Mouse (Mus musculus) CH12.LX (cell line): Measurements from ENCODE around the gene Ccdc58. TPM values are rescaled to one million over a fixed set of nuclear protein-coding genes. Genes with fewer than 3 reads are reported as not detected.
"Not testable (repeated sequence)": the region's sequence is repeated elsewhere in the genome, so short reads cannot be mapped to it uniquely, and the experiment has no call there.

Experiments
- DNase-seq: peaks from one replicate; pipeline ENCODE4 v3.0.0-alpha.2; 2013; ENCODE audit errors: extremely low read depth
- H3K27ac ChIP-seq: 2 replicates; pipeline ENCODE4 v1.5.1; 2012; ENCODE audit warnings: low read depth, mild to moderate bottlenecking, control low read depth, moderate library complexity; ENCODE audit not compliant: insufficient read depth
- H3K27me3 ChIP-seq: replicated peaks from 2 replicates; pipeline ENCODE3; 2012; ENCODE audit warnings: inconsistent platforms
- H3K36me3 ChIP-seq, 2 experiments: replicated peaks in 1 of 2; 2 replicates each; pipeline versions ENCODE3 to v1.6.1; 2012; ENCODE audit warnings: inconsistent platforms in 1 of 2, low read length in 1 of 2, mild to moderate bottlenecking in 1 of 2, mixed read lengths in 1 of 2, moderate library complexity in 1 of 2; ENCODE audit not compliant: control insufficient read depth in 1 of 2, insufficient read depth in 1 of 2
- H3K4me1 ChIP-seq, 2 experiments: 2 replicates each; pipeline ENCODE4 v1.6.1; 2012; ENCODE audit warnings: inconsistent platforms in 1 of 2, moderate library complexity in 1 of 2; ENCODE audit not compliant: insufficient read depth in 2 of 2, control insufficient read depth in 1 of 2
- H3K4me2 ChIP-seq: 2 replicates; pipeline ENCODE4 v1.6.1; 2012; ENCODE audit warnings: low read depth, mild to moderate bottlenecking, control low read depth; ENCODE audit not compliant: poor library complexity, insufficient read depth, severe bottlenecking
- H3K4me3 ChIP-seq, 3 experiments: fragments of 150-350 bp in 1 of 3; sonication (generic) in 1 of 3; replicated peaks in 1 of 3; 2 replicates each; pipeline versions ENCODE3 to v1.5.1; 2011 to 2012; ENCODE audit warnings: low read depth in 2 of 3, low read length in 2 of 3, mild to moderate bottlenecking in 2 of 3, moderate library complexity in 2 of 3, control low read depth in 1 of 3, improper control_type of control experiment in 1 of 3, inconsistent platforms in 1 of 3, mixed read lengths in 1 of 3; ENCODE audit not compliant: poor library complexity in 1 of 3
- H3K79me2 ChIP-seq: replicated peaks from 2 replicates; pipeline ENCODE4 v1.6.1; 2012; ENCODE audit warnings: mild to moderate bottlenecking, moderate library complexity; ENCODE audit not compliant: control insufficient read depth, poor library complexity, insufficient read depth, severe bottlenecking; ENCODE audit errors: extremely low read depth
- H3K9ac ChIP-seq: 2 replicates; pipeline ENCODE4 v1.6.1; 2012; ENCODE audit warnings: low read depth, mild to moderate bottlenecking, control low read depth, moderate library complexity; ENCODE audit not compliant: insufficient read depth
- H3K9me3 ChIP-seq: replicated peaks from 2 replicates; pipeline ENCODE3; 2012; ENCODE audit warnings: low read length, inconsistent platforms, mixed read lengths
- E2F4 ChIP-seq: IDR thresholded peaks from 2 replicates; pipeline ENCODE4 v1.6.1; 2011; ENCODE audit warnings: low read depth, low read length, improper control_type of control experiment; ENCODE audit not compliant: insufficient replicate concordance
- ELF1 ChIP-seq: IDR thresholded peaks from 2 replicates; pipeline ENCODE4 v1.6.1; 2014; ENCODE audit warnings: low read depth, mild to moderate bottlenecking, inconsistent platforms, low read length, improper control_type of control experiment
- ETS1 ChIP-seq: conservative IDR thresholded peaks from 2 replicates; pipeline ENCODE4 v1.6.1; 2012; ENCODE audit warnings: low read depth, mild to moderate bottlenecking, inconsistent platforms, low read length, improper control_type of control experiment, moderate library complexity
- HCFC1 ChIP-seq: IDR thresholded peaks from 2 replicates; pipeline ENCODE4 v1.6.1; 2012; ENCODE audit warnings: low read depth, mild to moderate bottlenecking, inconsistent platforms, low read length, improper control_type of control experiment
- JUND ChIP-seq: conservative IDR thresholded peaks from 2 replicates; pipeline ENCODE4 v1.6.1; 2011; ENCODE audit warnings: low read depth, low read length, improper control_type of control experiment
- MAFK ChIP-seq: IDR thresholded peaks from 2 replicates; pipeline ENCODE4 v1.6.1; 2011; ENCODE audit warnings: low read length, improper control_type of control experiment; ENCODE audit not compliant: insufficient replicate concordance
- MAX ChIP-seq: IDR thresholded peaks from 2 replicates; pipeline ENCODE4 v1.6.1; 2011; ENCODE audit warnings: low read length, improper control_type of control experiment
- MXI1 ChIP-seq: IDR thresholded peaks from 2 replicates; pipeline ENCODE4 v1.6.1; 2011; ENCODE audit warnings: mild to moderate bottlenecking, low read depth, low read length, improper control_type of control experiment
- NELFE ChIP-seq: IDR thresholded peaks from 2 replicates; pipeline ENCODE4 v1.6.1; 2011; ENCODE audit warnings: low read depth, low read length, improper control_type of control experiment
- PAX5 ChIP-seq: IDR thresholded peaks from 2 replicates; pipeline ENCODE4 v1.6.1; 2012; ENCODE audit warnings: low read length, inconsistent platforms, mixed read lengths
- POLR2AphosphoS2 ChIP-seq: IDR thresholded peaks from 2 replicates; pipeline ENCODE4 v1.6.1; 2011; ENCODE audit warnings: low read depth, low read length, improper control_type of control experiment
- RAD21 ChIP-seq: IDR thresholded peaks from 2 replicates; pipeline ENCODE4 v1.6.1; 2011; ENCODE audit warnings: low read depth, mild to moderate bottlenecking, low read length, improper control_type of control experiment, moderate library complexity
- RCOR1 ChIP-seq: conservative IDR thresholded peaks from 2 replicates; pipeline ENCODE4 v1.6.1; 2012; ENCODE audit warnings: low read depth, mild to moderate bottlenecking, inconsistent platforms, low read length, improper control_type of control experiment
- SIN3A ChIP-seq: IDR thresholded peaks from 2 replicates; pipeline ENCODE4 v1.6.1; 2012; ENCODE audit warnings: low read length, improper control_type of control experiment, inconsistent platforms
- SMC3 ChIP-seq: IDR thresholded peaks from 2 replicates; pipeline ENCODE4 v1.6.1; 2011; ENCODE audit warnings: low read depth, low read length, improper control_type of control experiment
- TBP ChIP-seq: conservative IDR thresholded peaks from 2 replicates; pipeline ENCODE4 v1.6.1; 2011; ENCODE audit warnings: low read depth, low read length, improper control_type of control experiment
- TCF12 ChIP-seq: IDR thresholded peaks from 2 replicates; pipeline ENCODE4 v1.6.1; 2014; ENCODE audit warnings: low read depth, mild to moderate bottlenecking, inconsistent platforms, low read length, improper control_type of control experiment
- UBTF ChIP-seq: IDR thresholded peaks from 2 replicates; pipeline ENCODE4 v1.6.1; 2012; ENCODE audit warnings: low read depth, mild to moderate bottlenecking, inconsistent platforms, low read length, improper control_type of control experiment, moderate library complexity
- USF2 ChIP-seq: conservative IDR thresholded peaks from 2 replicates; pipeline ENCODE4 v1.6.1; 2011; ENCODE audit warnings: low read depth, low read length, improper control_type of control experiment
- ZC3H11A ChIP-seq: IDR thresholded peaks from 2 replicates; pipeline ENCODE4 v1.6.1; 2012; ENCODE audit warnings: low read depth, mild to moderate bottlenecking, inconsistent platforms, low read length, improper control_type of control experiment
- ZKSCAN1 ChIP-seq: IDR thresholded peaks from 2 replicates; pipeline ENCODE4 v1.6.1; 2012; ENCODE audit warnings: low read depth, inconsistent platforms, low read length, improper control_type of control experiment, borderline replicate concordance
- dilution Hi-C: fragments of 300-500 bp; cut with MboI; formaldehyde crosslinking; loops from 2 replicates; pipeline ENCODE4 v1.14.3; 2020; ENCODE audit warnings: low sequenced_read_pairs; ENCODE audit not compliant: extremely low pct_unique_long_range_greater_than_20kb, extremely low pct_ligation_motif_present
- in situ Hi-C: fragments of 300-500 bp; cut with MboI; formaldehyde crosslinking; loops from 3 replicates; pipeline ENCODE4 v1.14.3; 2019; ENCODE audit warnings: low sequenced_read_pairs, low pct_ligation_motif_present, low pct_unique_long_range_greater_than_20kb, mixed read lengths
- polyA plus RNA-seq: library from polyadenylated mRNA; unstranded; fragments of >175 nt; gene quantifications from 2 replicates; pipeline ENCODE4 v1.2.1, GENCODE M21; 2012; ENCODE audit warnings: low read depth; ENCODE audit not compliant: insufficient read length
- total RNA-seq, 2 experiments: library from RNA; depleted of rRNA; stranded (reverse); fragments of 300-350 nt in 1 of 2; fragments of >200 nt in 1 of 2; gene quantifications; 2 replicates each; pipeline ENCODE4 v1.2.3; 2012 to 2014

Gene Ccdc58
- total and polyA plus RNA-seq, 3 experiments, result 188 to 545 (median 280) TPM

DNA sequence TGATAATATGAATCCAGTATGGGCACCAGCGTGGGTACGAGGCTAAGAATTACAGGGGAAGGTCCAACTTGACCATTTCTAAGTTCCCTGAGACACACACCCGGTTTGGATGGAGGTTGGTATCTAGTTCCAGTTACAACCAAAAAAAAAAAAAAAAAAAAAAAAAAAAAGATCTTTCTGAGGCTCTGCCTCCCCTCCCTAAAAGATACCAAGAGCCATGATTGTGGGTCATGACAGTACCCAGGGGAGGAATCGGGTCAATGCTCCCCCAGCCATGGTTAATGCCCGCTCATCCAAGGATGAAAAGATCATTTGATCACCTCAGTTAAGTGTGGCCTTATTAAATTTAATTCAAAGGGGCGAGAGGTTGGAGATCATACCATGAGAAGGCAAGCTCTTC, 44.3 kb downstream of the Ccdc58 start:
- DNase-seq, H3K4me2 ChIP-seq, in situ Hi-C loops, dilution Hi-C loops, H3K4me3 ChIP-seq, H3K4me1 ChIP-seq, H3K27me3 ChIP-seq, H3K36me3 ChIP-seq, H3K27ac ChIP-seq, H3K79me2 ChIP-seq, H3K9me3 ChIP-seq, H3K9ac ChIP-seq: not testable (repeated sequence)

DNA sequence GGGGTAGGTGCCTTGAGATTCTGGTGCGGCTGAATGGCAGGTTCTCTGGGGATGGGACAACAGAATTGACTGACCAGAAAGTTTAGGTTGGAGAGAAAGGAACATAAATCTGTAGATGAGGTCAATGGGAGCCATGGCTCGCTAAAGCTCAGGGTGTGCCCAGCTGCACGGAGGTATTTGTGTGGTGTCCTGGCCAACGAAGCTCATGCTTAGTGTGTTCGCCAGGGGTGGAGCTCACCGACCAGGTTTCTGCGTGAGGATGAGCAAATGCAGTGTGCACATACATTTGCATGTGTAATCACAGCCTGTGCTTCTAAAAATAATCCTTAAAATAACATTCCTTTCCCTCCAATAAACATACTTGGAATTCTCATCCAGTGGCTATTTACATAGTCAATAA, 56.6 kb downstream of the Ccdc58 start:
- Histone ChIP-seq H3K79me2 (no peaks in the 10 kb centered on the region), H3K4me3 (no peak overlapping the region), H3K9ac (no peak overlapping the region), H3K9me3 (no peaks in the 10 kb centered on the region), H3K27ac (no peak overlapping the region), H3K4me1 (no peaks in the 10 kb centered on the region), H3K36me3 (no peaks in the 10 kb centered on the region), H3K4me2 (no peak overlapping the region), H3K27me3 (no peaks in the 10 kb centered on the region)
- in situ Hi-C loops (no loop called here), dilution Hi-C loops (no loop called here)
- DNase-seq, result no peak
- no peak for TF ChIP-seq POLR2AphosphoS2
- TF ChIP-seq RAD21, result no peak
- TF ChIP-seq SIN3A, result no peak
- TF ChIP-seq E2F4, result no peak

DNA sequence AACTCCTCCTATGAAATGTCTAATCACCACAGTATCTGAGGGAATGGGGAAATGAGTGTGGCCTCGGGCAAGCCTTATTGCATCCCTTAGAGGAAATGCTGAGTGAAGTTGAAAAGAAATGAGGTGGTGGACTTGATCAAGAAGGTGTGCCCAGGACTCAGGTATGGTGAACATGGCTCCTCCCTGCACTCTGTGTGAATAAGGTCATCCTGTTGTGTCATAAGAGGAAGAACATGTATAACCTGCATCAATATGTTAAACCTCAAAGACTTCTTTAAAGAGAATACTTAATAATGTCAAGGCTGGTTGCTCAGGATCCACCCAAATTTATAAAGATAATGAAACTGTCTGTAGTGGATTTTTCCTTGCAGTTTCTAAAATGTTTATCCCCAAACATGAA, 59.7 kb downstream of the Ccdc58 start, which contains the start of gene Csta1:
Csta1 (minus strand) TSS at position 101 of the 400 bp plus-strand sequence.
- Histone ChIP-seq H3K27ac (no peak within 1 kb of the TSS), H3K4me1 (no peaks in the 10 kb centered on the region), H3K27me3 (no peaks in the 10 kb centered on the region), H3K9me3 (no peaks in the 10 kb centered on the region), H3K4me2 (no peak within 1 kb of the TSS), H3K9ac (no peak within 1 kb of the TSS), H3K79me2 (no peaks in the 10 kb centered on the region), H3K36me3 (no peaks in the 10 kb centered on the region), H3K4me3 (no peak within 1 kb of the TSS)
- DNase-seq, result no peak
- in situ Hi-C loops (no loop called here), dilution Hi-C loops (no loop called here)
- no peak for TF ChIP-seq NELFE

DNA sequence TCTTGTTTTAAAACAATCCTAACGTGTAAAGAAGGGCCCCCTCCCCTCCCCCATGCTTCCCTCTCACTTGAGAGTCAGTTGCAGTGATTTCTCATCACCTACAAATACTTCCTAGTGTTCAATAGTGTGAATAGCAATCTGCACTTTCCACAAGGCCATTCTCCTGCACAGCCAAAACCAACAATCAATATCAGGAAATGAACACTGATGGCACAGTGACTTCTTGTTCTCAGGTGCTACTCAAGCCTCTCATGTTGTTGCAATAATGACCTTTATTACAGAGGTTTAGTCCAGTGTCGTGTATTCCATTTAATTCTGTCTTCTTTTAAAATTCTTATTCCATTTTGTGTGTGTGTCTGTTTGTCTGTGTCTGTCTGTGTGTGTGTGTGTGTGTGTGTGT, 66.7 kb downstream of the Ccdc58 start:
- H3K27me3 ChIP-seq, result no peaks in the 10 kb centered on the region
- H3K4me2 ChIP-seq, result no peak overlapping the region
- dilution Hi-C loops, result no loop called here
- no peak for DNase-seq
- H3K79me2 ChIP-seq, result no peaks in the 10 kb centered on the region
- no peak overlapping the region for H3K9ac ChIP-seq
- no peaks in the 10 kb centered on the region for H3K9me3 ChIP-seq
- in situ Hi-C loops, result no loop called here
- H3K27ac ChIP-seq, result no peak overlapping the region
- H3K36me3 ChIP-seq, result no peaks in the 10 kb centered on the region
- no peak overlapping the region for H3K4me3 ChIP-seq
- H3K4me1 ChIP-seq, result no peaks in the 10 kb centered on the region
- TF ChIP-seq MAX (no peak), RAD21 (no peak), ZC3H11A (no peak), PAX5 (no peak), UBTF (no peak), TCF12 (no peak), ELF1 (no peak), RCOR1 (no peak), USF2 (no peak), MAFK (no peak), ZKSCAN1 (no peak), ETS1 (no peak), SMC3 (no peak), JUND (no peak), TBP (no peak), MXI1 (no peak), HCFC1 (no peak)
